Mouse (Mus musculus) embryonic facial prominence, embryonic 13.5 days (tissue): ENCODE results near the gene Sco2. TPM values are rescaled to one million over a fixed set of nuclear protein-coding genes. Genes with fewer than 3 reads are reported as not detected.

Source experiments
- polyA plus RNA-seq: library from polyadenylated mRNA; unstranded; fragments of >200 nt; fragmentation: Nextera tagmentation; extraction: Ambion mirVana; gene quantifications from 2 replicates; pipeline ENCODE4 v1.2.1, GENCODE M21; 2015

Sco2 gene
- polyA plus RNA-seq, 1 experiment from 2014 or later, result 4.7 TPM

Other genes starting within 250 kb of the Sco2 start
- 19.5 and 19.6 TPM in 2 replicates for gene Hdac10, start 245.1 kb downstream of the Sco2 start, polyA plus RNA-seq
- gene Mapk12, start 233.1 kb downstream of the Sco2 start, polyA plus RNA-seq, result 4.6 and 4.7 TPM in 2 replicates
- 13.3 and 13.5 TPM in 2 replicates for gene Mapk11, start 224.2 kb downstream of the Sco2 start, polyA plus RNA-seq
- 130 and 157 TPM in 2 replicates for gene Plxnb2, start 193.1 kb downstream of the Sco2 start, polyA plus RNA-seq
- 21.3 TPM in 2 replicates for gene Dennd6b, start 177.3 kb downstream of the Sco2 start, polyA plus RNA-seq
- 40.0 and 41.7 TPM in 2 replicates for gene Ppp6r2, start 162.3 kb downstream of the Sco2 start, polyA plus RNA-seq
- 57.4 and 57.8 TPM in 2 replicates for gene Sbf1, start 58.5 kb downstream of the Sco2 start, polyA plus RNA-seq
- not detected in 2 replicates for gene Adm2, start 51.1 kb downstream of the Sco2 start, polyA plus RNA-seq
- gene Miox, start 39.4 kb downstream of the Sco2 start, polyA plus RNA-seq, result not detected in 2 replicates
- 53.3 and 62.2 TPM in 2 replicates for gene Lmf2, start 18.2 kb downstream of the Sco2 start, polyA plus RNA-seq
- gene Ncaph2, start 18.1 kb downstream of the Sco2 start, polyA plus RNA-seq, result 164 and 188 TPM in 2 replicates
- gene Tymp, start 3.2 kb upstream of the Sco2 start, polyA plus RNA-seq, result 1.4 and 1.6 TPM in 2 replicates
- 0.54 and 0.93 TPM in 2 replicates for gene Odf3b, start 5.4 kb upstream of the Sco2 start, polyA plus RNA-seq
- not detected in 2 replicates for gene Klhdc7b, start 11.1 kb upstream of the Sco2 start, polyA plus RNA-seq
- not detected in 2 replicates for gene Syce3, start 36.7 kb upstream of the Sco2 start, polyA plus RNA-seq
- 0.55 and 0.66 TPM in 2 replicates for gene Cpt1b, start 52.0 kb upstream of the Sco2 start, polyA plus RNA-seq
- 5.5 and 6.0 TPM in 2 replicates for gene C730034F03Rik, start 55.7 kb upstream of the Sco2 start, polyA plus RNA-seq
- gene Gm44502, start 55.9 kb upstream of the Sco2 start, polyA plus RNA-seq, result not detected in 2 replicates
- 59.3 and 71.1 TPM in 2 replicates for gene Chkb, start 56.1 kb upstream of the Sco2 start, polyA plus RNA-seq
- 2.8 and 5.4 TPM in 2 replicates for gene Mapk8ip2, start 80.1 kb upstream of the Sco2 start, polyA plus RNA-seq
- gene Arsa, start 103.6 kb upstream of the Sco2 start, polyA plus RNA-seq, result 20.8 and 22.9 TPM in 2 replicates
- gene Shank3, start 125.8 kb upstream of the Sco2 start, polyA plus RNA-seq, result 2.2 and 2.9 TPM in 2 replicates
- 0.35 and 0.48 TPM in 2 replicates for gene Acr, start 194.5 kb upstream of the Sco2 start, polyA plus RNA-seq
- gene Rabl2, start 218.1 kb upstream of the Sco2 start, polyA plus RNA-seq, result 51.5 and 54.8 TPM in 2 replicates